8 mouse cellular contexts compared by ENCODE assay signal in genomic region chr16:7150201-7150791, GRCm38 (mm10).
DNase-seq lines count a peak whose midpoint lies in the region; ATAC-seq lines count a peak whose summit lies in the region.

No protein-coding gene starts in this region.

- peaks cover 53% of the 10 kb centered on the region for H3K4me1 ChIP-seq in hindbrain, embryonic 14.5 days (replicated peaks; ENCODE audit: control insufficient read depth, insufficient read depth, low read length)
- H3K4me1 ChIP-seq in liver, embryonic 11.5 days (replicated peaks; ENCODE audit: control insufficient read depth, insufficient read depth, low read length) = 0 out of 2 replicates have a peak, but pooled peaks cover 2% of the 10 kb centered on the region
- peaks cover 54% of the 10 kb centered on the region for H3K4me1 ChIP-seq in neural tube, embryonic 14.5 days (ENCODE audit: control insufficient read depth, insufficient read depth, low read length)

- no peak for DNase-seq in frontal cortex, adult 2 months (ENCODE audit: extremely low spot score in 1 of 2, low spot score in 1 of 2)
- peak; percentile 52 for DNase-seq in gastrocnemius, postnatal 14 days
- no peak for DNase-seq in hindbrain, embryonic 14.5 days (ENCODE audit: low spot score)
- DNase-seq in liver, embryonic 11.5 days (ENCODE audit: low spot score) = no peak
- DNase-seq in ovary, postnatal 10 days (ENCODE audit: low spot score) = no peak

- H3K27me3 ChIP-seq in hindbrain, embryonic 14.5 days (ENCODE audit: control insufficient read depth, insufficient read depth, low read length) = no peaks in the 10 kb centered on the region
- H3K27me3 ChIP-seq in liver, embryonic 11.5 days (replicated peaks; ENCODE audit: control insufficient read depth, insufficient read depth, low read length) = no peaks in the 10 kb centered on the region
- H3K27me3 ChIP-seq in neural tube, embryonic 14.5 days (ENCODE audit: control insufficient read depth, insufficient read depth, low read length) = no peaks in the 10 kb centered on the region

- 36% methylated on average over 8 of the region's 8 CpGs for WGBS in hindbrain, embryonic 14.5 days
- 31% methylated on average over 8 of the region's 8 CpGs for WGBS in liver, embryonic 11.5 days
- 40% methylated on average over 8 of the region's 8 CpGs for WGBS in neural tube, embryonic 14.5 days

- peak overlapping the region; percentile 22 for H3K9ac ChIP-seq in hindbrain, embryonic 14.5 days
- no peak overlapping the region for H3K9ac ChIP-seq in liver, embryonic 11.5 days (ENCODE audit: low read depth, low read length)
- no peak overlapping the region for H3K9ac ChIP-seq in neural tube, embryonic 14.5 days (replicated peaks; ENCODE audit: low read depth, low read length)

- ATAC-seq in frontal cortex, adult (ENCODE audit: low TSS enrichment) = peak; percentile 28; the same call in 1 of the 2 replicates
- ATAC-seq in hindbrain, embryonic 14.5 days (ENCODE audit: low FRiP score) = 0 out of 2 replicates have a peak, but pooled peaks have one; percentile 28
- 0 out of 2 replicates have a peak, but pooled peaks have one; percentile 51 for ATAC-seq in liver, embryonic 11.5 days (replicated peaks; ENCODE audit: low FRiP score)
- ATAC-seq in neural tube, embryonic 14.5 days (ENCODE audit: low read depth) = no peak
- no peak for ATAC-seq in CD4-positive, CD25-positive, alpha-beta regulatory T cell, adult 4 months

- peak overlapping the region; percentile 84; the same call in 1 of the 2 replicates for H3K27ac ChIP-seq in hindbrain, embryonic 14.5 days
- H3K27ac ChIP-seq in liver, embryonic 11.5 days (ENCODE audit: low read depth, low read length) = no peak overlapping the region
- peak overlapping the region; percentile 88 for H3K27ac ChIP-seq in neural tube, embryonic 14.5 days (ENCODE audit: low read depth, low read length)

- H3K4me3 ChIP-seq in hindbrain, embryonic 14.5 days (replicated peaks; ENCODE audit: low read length) = no peak overlapping the region
- H3K4me3 ChIP-seq in liver, embryonic 11.5 days (ENCODE audit: low read depth, low read length) = no peak overlapping the region
- peak overlapping the region; percentile 6; the same call in 1 of the 2 replicates for H3K4me3 ChIP-seq in neural tube, embryonic 14.5 days (ENCODE audit: low read depth, low read length)

- intact Hi-C loops in gastrocnemius, postnatal 14 days (cut with DNase I; ENCODE audit: low total_unique reads) = no loop called here

- H3K4me2 ChIP-seq in hindbrain, embryonic 14.5 days (replicated peaks) = peak overlapping the region; percentile 44
- H3K4me2 ChIP-seq in liver, embryonic 11.5 days = no peak overlapping the region
- peak overlapping the region; percentile 38 for H3K4me2 ChIP-seq in neural tube, embryonic 14.5 days (ENCODE audit: low read depth, low read length)

- no peaks in the 10 kb centered on the region for H3K9me3 ChIP-seq in hindbrain, embryonic 14.5 days (ENCODE audit: control insufficient read depth, low read length)
- H3K9me3 ChIP-seq in liver, embryonic 11.5 days (ENCODE audit: control insufficient read depth, low read length) = no peaks in the 10 kb centered on the region
- no peaks in the 10 kb centered on the region for H3K9me3 ChIP-seq in neural tube, embryonic 14.5 days (ENCODE audit: control insufficient read depth, low read length)

- no peaks in the 10 kb centered on the region for H3K36me3 ChIP-seq in hindbrain, embryonic 14.5 days (replicated peaks; ENCODE audit: control insufficient read depth, insufficient read depth)
- no peaks in the 10 kb centered on the region for H3K36me3 ChIP-seq in liver, embryonic 11.5 days (ENCODE audit: control insufficient read depth, insufficient read depth, low read length)
- H3K36me3 ChIP-seq in neural tube, embryonic 14.5 days (ENCODE audit: control insufficient read depth, insufficient read depth, low read length) = no peaks in the 10 kb centered on the region

Comparison
In these comparisons a context has a peak if more than half of its experiments do, and no peak if none do; other contexts are left out.
1. ATAC-seq: peak in frontal cortex, adult (single experiment), hindbrain, embryonic 14.5 days (single experiment) and liver, embryonic 11.5 days (single experiment); none in neural tube, embryonic 14.5 days (single experiment) and CD4-positive, CD25-positive, alpha-beta regulatory T cell, adult 4 months (single experiment).